30 mouse cellular contexts compared by ENCODE assay signal in genomic region chr17:85580221-85580620, GRCm38 (mm10). TPM values are rescaled to one million over a fixed set of nuclear protein-coding genes. Genes with fewer than 3 reads are reported as not detected.
A peak's percentile ranks its signal among the peaks of the same experiment; 100 is the strongest.
DNase-seq lines count a peak whose midpoint lies in the region; ATAC-seq and TF ChIP-seq lines count a peak whose summit lies in the region.
"Had no signal": no experiment of that assay in that cellular context is flagged by ENCODE, and none has a peak within 500 bp of the region (broad histone marks: within the 10 kb centered on the region; RNA-seq: fewer than 3 reads in every experiment).

No protein-coding gene starts in this region.

- no peak overlapping the region for H3K4me3 ChIP-seq in hindbrain, postnatal 0 days (ENCODE audit: low read length)
- no peak overlapping the region for H3K4me3 ChIP-seq in hindbrain, embryonic 14.5 days (replicated peaks; ENCODE audit: low read length)
- H3K4me3 ChIP-seq: heart, embryonic 13.5 days; hindbrain, embryonic 10.5 days; limb, embryonic 15.5 days had no signal

- ATAC-seq in hindbrain, postnatal 0 days = peak; percentile 38; the same call in 1 of the 2 replicates
- ATAC-seq in hindbrain, embryonic 14.5 days (ENCODE audit: low FRiP score) = no peak
- ATAC-seq in erythroblast, adult 5-6 weeks (replicated peaks; ENCODE audit: low FRiP score, poor library complexity, severe bottlenecking) = 0 out of 2 replicates have a peak, but pooled peaks have one; percentile 35
- ATAC-seq: forebrain, postnatal 0 days; intestine, postnatal 0 days had no signal

- no peak overlapping the region for H3K27ac ChIP-seq in hindbrain, postnatal 0 days
- no peak overlapping the region for H3K27ac ChIP-seq in hindbrain, embryonic 14.5 days
- H3K27ac ChIP-seq: heart, embryonic 13.5 days; hindbrain, embryonic 10.5 days; limb, embryonic 15.5 days had no signal

- H3K9ac ChIP-seq in hindbrain, postnatal 0 days (replicated peaks; ENCODE audit: low read length) = no peak overlapping the region
- no peak overlapping the region for H3K9ac ChIP-seq in hindbrain, embryonic 14.5 days
- H3K9ac ChIP-seq: forebrain, postnatal 0 days; heart, embryonic 13.5 days; limb, embryonic 15.5 days had no signal

- TF ChIP-seq CTCF in hindbrain, postnatal 0 days (IDR thresholded peaks at IDR 0.05; ENCODE audit: low read depth) = no peak

- H3K4me2 ChIP-seq in hindbrain, postnatal 0 days (ENCODE audit: low read depth, low read length) = no peak overlapping the region
- H3K4me2 ChIP-seq in hindbrain, embryonic 14.5 days (replicated peaks) = no peak overlapping the region
- H3K4me2 ChIP-seq: heart, embryonic 13.5 days; limb, embryonic 15.5 days; midbrain, embryonic 11.5 days had no signal

- intact Hi-C loops in heart, postnatal 36 days (cut with DNase I) = no loop called here
- intact Hi-C loops in left cerebral cortex, postnatal 10 days (cut with DNase I) = no loop called here

- H3K36me3 ChIP-seq in hindbrain, postnatal 0 days (ENCODE audit: insufficient read depth, low read length) = no peaks in the 10 kb centered on the region
- H3K36me3 ChIP-seq in hindbrain, embryonic 14.5 days (replicated peaks; ENCODE audit: control insufficient read depth, insufficient read depth) = no peaks in the 10 kb centered on the region
- H3K36me3 ChIP-seq: G1E; heart, embryonic 13.5 days; hindbrain, embryonic 10.5 days; limb, embryonic 15.5 days had no signal

- no peaks in the 10 kb centered on the region for H3K27me3 ChIP-seq in hindbrain, postnatal 0 days (ENCODE audit: insufficient read depth, low read length)
- no peaks in the 10 kb centered on the region; the same call in 1 of the 2 replicates for H3K27me3 ChIP-seq in hindbrain, embryonic 14.5 days (ENCODE audit: control insufficient read depth, insufficient read depth, low read length)
- H3K27me3 ChIP-seq: CH12.LX had no signal

- 58% methylated on average over 6 of the region's 6 CpGs for WGBS in hindbrain, postnatal 0 days
- WGBS in hindbrain, embryonic 14.5 days = 84% methylated on average over 6 of the region's 6 CpGs

- H3K9me3 ChIP-seq in hindbrain, postnatal 0 days (ENCODE audit: low read length) = no peaks in the 10 kb centered on the region
- no peaks in the 10 kb centered on the region for H3K9me3 ChIP-seq in hindbrain, embryonic 14.5 days (ENCODE audit: control insufficient read depth, low read length)
- H3K9me3 ChIP-seq: G1E; heart, embryonic 13.5 days; hindbrain, embryonic 10.5 days; limb, embryonic 15.5 days had no signal

- peak; percentile 45 to 51 for DNase-seq in cerebellum, postnatal 14 days
- DNase-seq in cerebellum, adult 18-20 months = no peak
- peak; percentile 19 for DNase-seq in hindbrain, postnatal 0 days (ENCODE audit: low spot score)
- no peak for DNase-seq in hindbrain, embryonic 14.5 days (ENCODE audit: low spot score)
- DNase-seq in heart, postnatal 36 days = peak; percentile 17 to 19
- DNase-seq in left cerebral cortex, postnatal 10 days (ENCODE audit: extremely low spot score in 1 of 2, low spot score in 2 of 2) = no peak
- DNase-seq: B cell, adult 2 months; cerebellum, adult 11-12 months; forebrain, postnatal 0 days; gastrocnemius, postnatal 25 days; kidney, postnatal 25 days; layer of hippocampus, postnatal 36 days; lung, adult 18-20 months; lung, postnatal 10 days; thymus, adult 18-20 months; thymus, postnatal 36 days had no signal

- no peaks in the 10 kb centered on the region for H3K4me1 ChIP-seq in hindbrain, postnatal 0 days (ENCODE audit: insufficient read depth, low read length)
- no peaks in the 10 kb centered on the region for H3K4me1 ChIP-seq in hindbrain, embryonic 14.5 days (replicated peaks; ENCODE audit: control insufficient read depth, insufficient read depth, low read length)
- H3K4me1 ChIP-seq: hindbrain, embryonic 10.5 days; limb, embryonic 15.5 days had no signal

RNA-seq across cellular contexts. Expression of gene Six3, which starts 33.2 kb away (rescaled TPM):
- 0.63 and 0.86 TPM in 2 replicates for total RNA-seq in hindbrain, postnatal 0 days (2014; rRNA removed)
- polyA plus RNA-seq in hindbrain, postnatal 0 days (2015; fragmentation: Nextera tagmentation; extraction: Ambion mirVana) = 1.1 TPM in 1 of 2 replicates, not detected in the other
- polyA plus RNA-seq in hindbrain, embryonic 14.5 days (2014; fragmentation: Nextera tagmentation; extraction: Ambion mirVana) = 0.52 TPM in 1 of 2 replicates, not detected in the other
- not detected in 2 replicates for total RNA-seq in erythroblast, adult 5-6 weeks (2015; ENCODE audit: low replicate concordance)
- total RNA-seq in erythroblast, adult 5-6 weeks (2017; ENCODE audit: low replicate concordance) = not detected in 2 replicates
- total RNA-seq in heart, postnatal 36 days (2021) = not detected
- total RNA-seq in left cerebral cortex, postnatal 10 days (2021) = 1 to 10 TPM; 1.5 to 5.1 TPM
- total RNA-seq: adrenal gland, postnatal 4 days; CH12.LX; gastrocnemius, postnatal 25 days; megakaryocyte progenitor cell, adult 5-6 weeks had no signal
- polyA plus RNA-seq: G1E; heart, embryonic 13.5 days; intestine, postnatal 0 days; kidney, embryonic 14.5 days; limb, embryonic 15.5 days; neural tube, embryonic 14.5 days; small intestine, adult 2 months; stomach, embryonic 16.5 days had no signal

Comparison
In these comparisons a context has a peak if more than half of its experiments do, and no peak if none do; other contexts are left out.
1. DNase-seq: peak in cerebellum, postnatal 14 days (2 of 2), hindbrain, postnatal 0 days (single experiment) and heart, postnatal 36 days (2 of 2); none in cerebellum, adult 18-20 months (0 of 2), hindbrain, embryonic 14.5 days (single experiment) and left cerebral cortex, postnatal 10 days (0 of 2).